Mouse (Mus musculus): ENCODE data around the gene Slpi. TPM values are rescaled to one million over a fixed set of nuclear protein-coding genes. Genes with fewer than 3 reads are reported as not detected.
"Not testable (repeated sequence)": the region's sequence is repeated elsewhere in the genome, so short reads cannot be mapped to it uniquely, and the experiment has no call there.

Slpi gene
- polyA plus RNA-seq, 1 experiment from 2014 or later: not detected

GRCm38 (mm10) chr2:164320983-164321382 lies 67.9 kb downstream of the Slpi start:
- ATAC-seq (ENCODE audit: low FRiP score, low TSS enrichment) (no peak), DNase-seq (no peak)
- no peak overlapping the region for H3K4me2 ChIP-seq (ENCODE audit: low read length)
- H3K27me3 ChIP-seq (ENCODE audit: control insufficient read depth, insufficient read depth, low read length): no peaks in the 10 kb centered on the region
- no peak overlapping the region for H3K4me3 ChIP-seq (replicated peaks; ENCODE audit: low read depth, low read length)
- WGBS: 88% methylated on average over 6 of the region's 6 CpGs
- H3K9me3 ChIP-seq (ENCODE audit: control insufficient read depth, low read length): no peaks in the 10 kb centered on the region
- no peak overlapping the region for H3K27ac ChIP-seq (replicated peaks; ENCODE audit: low read depth, low read length)
- H3K36me3 ChIP-seq (ENCODE audit: control insufficient read depth, insufficient read depth, low read length): no peaks in the 10 kb centered on the region
- H3K4me1 ChIP-seq (ENCODE audit: control insufficient read depth, insufficient read depth, low read length): no peaks in the 10 kb centered on the region
- no peak overlapping the region for H3K9ac ChIP-seq (replicated peaks; ENCODE audit: low read length)

GRCm38 (mm10) chr2:164316451-164316850 lies 72.4 kb downstream of the Slpi start, which contains the start of gene Svs6:
Gene Svs6, plus strand, starts transcription at chr2:164316751.
- H3K27me3 ChIP-seq (ENCODE audit: control insufficient read depth, insufficient read depth, low read length); H3K36me3 ChIP-seq (ENCODE audit: control insufficient read depth, insufficient read depth, low read length); H3K4me3 ChIP-seq (replicated peaks; ENCODE audit: low read depth, low read length); H3K9me3 ChIP-seq (ENCODE audit: control insufficient read depth, low read length); H3K27ac ChIP-seq (replicated peaks; ENCODE audit: low read depth, low read length); H3K9ac ChIP-seq (replicated peaks; ENCODE audit: low read length); H3K4me1 ChIP-seq (ENCODE audit: control insufficient read depth, insufficient read depth, low read length); H3K4me2 ChIP-seq (ENCODE audit: low read length); DNase-seq; ATAC-seq (ENCODE audit: low FRiP score, low TSS enrichment): not testable (repeated sequence)
- 84% methylated on average over 1 of the region's 1 CpGs for WGBS

- DNase-seq; H3K4me2 ChIP-seq (ENCODE audit: low read length); H3K27me3 ChIP-seq (ENCODE audit: control insufficient read depth, insufficient read depth, low read length); H3K9me3 ChIP-seq (ENCODE audit: control insufficient read depth, low read length); H3K9ac ChIP-seq (replicated peaks; ENCODE audit: low read length); H3K4me1 ChIP-seq (ENCODE audit: control insufficient read depth, insufficient read depth, low read length); H3K27ac ChIP-seq (replicated peaks; ENCODE audit: low read depth, low read length); H3K4me3 ChIP-seq (replicated peaks; ENCODE audit: low read depth, low read length); H3K36me3 ChIP-seq (ENCODE audit: control insufficient read depth, insufficient read depth, low read length); ATAC-seq (ENCODE audit: low FRiP score, low TSS enrichment): not testable (repeated sequence)
Observed at GRCm38 (mm10) chr2:164315460-164315859, 73.4 kb downstream of the Slpi start.

GRCm38 (mm10) chr2:164312599-164312998 lies 76.3 kb downstream of the Slpi start:
- H3K4me2 ChIP-seq (ENCODE audit: low read length): no peak overlapping the region
- DNase-seq (no peak), ATAC-seq (ENCODE audit: low FRiP score, low TSS enrichment) (no peak)
- H3K9ac ChIP-seq (replicated peaks; ENCODE audit: low read length): no peak overlapping the region
- 86% methylated on average over 5 of the region's 5 CpGs for WGBS
- no peaks in the 10 kb centered on the region for H3K9me3 ChIP-seq (ENCODE audit: control insufficient read depth, low read length)
- H3K4me1 ChIP-seq (ENCODE audit: control insufficient read depth, insufficient read depth, low read length): no peaks in the 10 kb centered on the region
- H3K27me3 ChIP-seq (ENCODE audit: control insufficient read depth, insufficient read depth, low read length): no peaks in the 10 kb centered on the region
- no peak overlapping the region for H3K27ac ChIP-seq (replicated peaks; ENCODE audit: low read depth, low read length)
- H3K4me3 ChIP-seq (replicated peaks; ENCODE audit: low read depth, low read length): no peak overlapping the region
- no peaks in the 10 kb centered on the region for H3K36me3 ChIP-seq (ENCODE audit: control insufficient read depth, insufficient read depth, low read length)

Small RNAs within 50 kb of the gene (microRNA-seq; reads per million reads assigned to microRNA genes)
- not detected for gene Mir7678

Other genes starting within 250 kb of the Slpi start
- 0.62 and 2.1 TPM in 2 replicates for gene Kcns1, start 218.0 kb downstream of the Slpi start, polyA plus RNA-seq (2014; fragmentation: Nextera tagmentation; extraction: Ambion mirVana)
- gene Wfdc5, start 206.4 kb downstream of the Slpi start, polyA plus RNA-seq (2014; fragmentation: Nextera tagmentation; extraction: Ambion mirVana): not detected in 2 replicates
- gene Wfdc12, start 198.5 kb downstream of the Slpi start, polyA plus RNA-seq (2014; fragmentation: Nextera tagmentation; extraction: Ambion mirVana): not detected in 2 replicates
- gene Wfdc15a, start 189.0 kb downstream of the Slpi start, polyA plus RNA-seq (2014; fragmentation: Nextera tagmentation; extraction: Ambion mirVana): not detected in 2 replicates
- not detected in 2 replicates for gene Wfdc15b, start 167.4 kb downstream of the Slpi start, polyA plus RNA-seq (2014; fragmentation: Nextera tagmentation; extraction: Ambion mirVana)
- not detected in 2 replicates for gene Svs2, start 150.6 kb downstream of the Slpi start, polyA plus RNA-seq (2014; fragmentation: Nextera tagmentation; extraction: Ambion mirVana)
- not detected in 2 replicates for gene Svs3b, start 132.5 kb downstream of the Slpi start, polyA plus RNA-seq (2014; fragmentation: Nextera tagmentation; extraction: Ambion mirVana)
- gene Svs4, start 110.6 kb downstream of the Slpi start, polyA plus RNA-seq (2014; fragmentation: Nextera tagmentation; extraction: Ambion mirVana): not detected in 2 replicates
- gene Svs3a, start 99.8 kb downstream of the Slpi start, polyA plus RNA-seq (2014; fragmentation: Nextera tagmentation; extraction: Ambion mirVana): not detected in 2 replicates
- gene Svs6, start 72.3 kb downstream of the Slpi start, polyA plus RNA-seq (2014; fragmentation: Nextera tagmentation; extraction: Ambion mirVana): not detected in 2 replicates
- gene Svs5, start 56.4 kb downstream of the Slpi start, polyA plus RNA-seq (2014; fragmentation: Nextera tagmentation; extraction: Ambion mirVana): not detected in 2 replicates
- gene Rbpjl, start 14.0 kb upstream of the Slpi start, polyA plus RNA-seq (2014; fragmentation: Nextera tagmentation; extraction: Ambion mirVana): not detected in 2 replicates
- not detected in 2 replicates for gene Matn4, start 16.1 kb upstream of the Slpi start, polyA plus RNA-seq (2014; fragmentation: Nextera tagmentation; extraction: Ambion mirVana)
- 2.4 and 4.9 TPM in 2 replicates for gene Sdc4, start 54.8 kb upstream of the Slpi start, polyA plus RNA-seq (2014; fragmentation: Nextera tagmentation; extraction: Ambion mirVana)
- gene Sys1, start 67.9 kb upstream of the Slpi start, polyA plus RNA-seq (2014; fragmentation: Nextera tagmentation; extraction: Ambion mirVana): 93.1 and 97.2 TPM in 2 replicates
- 3.4 and 5.1 TPM in 2 replicates for gene Gm20458, start 71.9 kb upstream of the Slpi start, polyA plus RNA-seq (2014; fragmentation: Nextera tagmentation; extraction: Ambion mirVana)
- not detected in 2 replicates for gene Trp53tg5, start 84.6 kb upstream of the Slpi start, polyA plus RNA-seq (2014; fragmentation: Nextera tagmentation; extraction: Ambion mirVana)
- gene Dbndd2, start 97.0 kb upstream of the Slpi start, polyA plus RNA-seq (2014; fragmentation: Nextera tagmentation; extraction: Ambion mirVana): 11.4 and 11.8 TPM in 2 replicates
- 98.9 and 115 TPM in 2 replicates for gene Pigt, start 108.4 kb upstream of the Slpi start, polyA plus RNA-seq (2014; fragmentation: Nextera tagmentation; extraction: Ambion mirVana)
- 0.61 and 1.2 TPM in 2 replicates for gene Wfdc2, start 173.3 kb upstream of the Slpi start, polyA plus RNA-seq (2014; fragmentation: Nextera tagmentation; extraction: Ambion mirVana)
- not detected in 2 replicates for gene Spint3, start 184.4 kb upstream of the Slpi start, polyA plus RNA-seq (2014; fragmentation: Nextera tagmentation; extraction: Ambion mirVana)
- not detected in 2 replicates for gene Wfdc6a, start 196.4 kb upstream of the Slpi start, polyA plus RNA-seq (2014; fragmentation: Nextera tagmentation; extraction: Ambion mirVana)
- gene Eppin, start 204.5 kb upstream of the Slpi start, polyA plus RNA-seq (2014; fragmentation: Nextera tagmentation; extraction: Ambion mirVana): not detected in 2 replicates
- not detected in 2 replicates for gene Wfdc6b, start 224.4 kb upstream of the Slpi start, polyA plus RNA-seq (2014; fragmentation: Nextera tagmentation; extraction: Ambion mirVana)
- gene Wfdc8, start 224.5 kb upstream of the Slpi start, polyA plus RNA-seq (2014; fragmentation: Nextera tagmentation; extraction: Ambion mirVana): not detected in 2 replicates
- not detected in 2 replicates for gene Wfdc16, start 249.7 kb upstream of the Slpi start, polyA plus RNA-seq (2014; fragmentation: Nextera tagmentation; extraction: Ambion mirVana)